13 mouse cellular contexts compared by ENCODE assay signal in genomic region chr9:40671323-40671930, GRCm38 (mm10). TPM values are rescaled to one million over a fixed set of nuclear protein-coding genes. Genes with fewer than 3 reads are reported as not detected.
DNase-seq lines count a peak whose midpoint lies in the region; ATAC-seq and TF ChIP-seq lines count a peak whose summit lies in the region.
"Had no signal": no experiment of that assay in that cellular context is flagged by ENCODE, and none has a peak within 500 bp of the region (broad histone marks: within the 10 kb centered on the region; RNA-seq: fewer than 3 reads in every experiment).

No protein-coding gene starts in this region.

- H3K4me2 ChIP-seq in forebrain, postnatal 0 days (ENCODE audit: low read depth): no peak overlapping the region
- no peak overlapping the region for H3K4me2 ChIP-seq in midbrain, embryonic 13.5 days (replicated peaks)

- no peaks in the 10 kb centered on the region for H3K9me3 ChIP-seq in forebrain, postnatal 0 days (ENCODE audit: low read length)
- H3K9me3 ChIP-seq in midbrain, embryonic 13.5 days: no peaks in the 10 kb centered on the region

- H3K9ac ChIP-seq in forebrain, postnatal 0 days: no peak overlapping the region
- no peak overlapping the region for H3K9ac ChIP-seq in midbrain, embryonic 13.5 days (replicated peaks)

- ATAC-seq in forebrain, postnatal 0 days: peak; percentile 75
- ATAC-seq in midbrain, embryonic 13.5 days: peak; percentile 87
- no peak for ATAC-seq in granulocyte monocyte progenitor cell, adult 5-6 weeks (replicated peaks; ENCODE audit: poor library complexity, severe bottlenecking)
- ATAC-seq: Patski had no signal

- no peak for TF ChIP-seq POLR2A in brain, embryonic 14.5 days (IDR thresholded peaks at IDR 0.05; ENCODE audit: borderline replicate concordance, extremely low read depth, insufficient read depth, insufficient read length, poor library complexity, severe bottlenecking)

- H3K36me3 ChIP-seq in forebrain, postnatal 0 days (ENCODE audit: insufficient read depth): no peaks in the 10 kb centered on the region
- H3K36me3 ChIP-seq in midbrain, embryonic 13.5 days: no peaks in the 10 kb centered on the region

- H3K4me1 ChIP-seq in forebrain, postnatal 0 days (ENCODE audit: insufficient read depth): no peaks in the 10 kb centered on the region
- peaks cover 13% of the 10 kb centered on the region for H3K4me1 ChIP-seq in midbrain, embryonic 13.5 days (replicated peaks)

- no peaks in the 10 kb centered on the region for H3K27me3 ChIP-seq in forebrain, postnatal 0 days (ENCODE audit: insufficient read depth, low read length)
- no peaks in the 10 kb centered on the region for H3K27me3 ChIP-seq in midbrain, embryonic 13.5 days

- peak; percentile 24 for DNase-seq in adrenal gland, adult 2 months
- no peak for DNase-seq in adrenal gland, postnatal 10 days
- peak; percentile 73 for DNase-seq in brain, embryonic 14.5 days (ENCODE audit: low read depth)
- DNase-seq in forebrain, postnatal 0 days: no peak
- DNase-seq in kidney, postnatal 25 days: no peak
- no peak for DNase-seq in kidney, postnatal 10 days
- DNase-seq: cerebellum, postnatal 36 days; heart, postnatal 36 days; kidney, postnatal 14 days had no signal

- no peak overlapping the region for H3K27ac ChIP-seq in forebrain, postnatal 0 days (ENCODE audit: low read depth, low read length)
- peak overlapping the region; percentile 48 for H3K27ac ChIP-seq in midbrain, embryonic 13.5 days

- no peak overlapping the region for H3K4me3 ChIP-seq in forebrain, postnatal 0 days (ENCODE audit: low read depth, low read length)
- no peak overlapping the region for H3K4me3 ChIP-seq in midbrain, embryonic 13.5 days (replicated peaks)

- WGBS in forebrain, postnatal 0 days: 33% methylated on average over 4 of the region's 4 CpGs
- WGBS in midbrain, embryonic 13.5 days: 17% methylated on average over 4 of the region's 4 CpGs

- TF ChIP-seq CTCF in brain, embryonic 14.5 days (IDR thresholded peaks at IDR 0.05; ENCODE audit: borderline replicate concordance, extremely low read depth, insufficient read depth, insufficient read length): no peak
- TF ChIP-seq CTCF in forebrain, postnatal 0 days (IDR thresholded peaks at IDR 0.05; ENCODE audit: low read depth): no peak

RNA-seq across cellular contexts. Expression of gene Gm21915, which starts 1.0 kb away (rescaled TPM):
- not detected for total RNA-seq in adrenal gland, adult 2 months (2021)
- polyA plus RNA-seq in adrenal gland, adult 2 months (2012; rRNA removed): not detected in 2 replicates
- not detected for total RNA-seq in adrenal gland, postnatal 10 days (2021)
- not detected in 2 replicates for polyA plus RNA-seq in brain, embryonic 14.5 days (2012; rRNA removed)
- not detected in 2 replicates for total RNA-seq in forebrain, postnatal 0 days (2014; rRNA removed)
- polyA plus RNA-seq in forebrain, postnatal 0 days (2015; fragmentation: Nextera tagmentation; extraction: Ambion mirVana): not detected in 2 replicates
- polyA plus RNA-seq in midbrain, embryonic 13.5 days (2015; fragmentation: Nextera tagmentation; extraction: Ambion mirVana): not detected in 2 replicates
- total RNA-seq in granulocyte monocyte progenitor cell, adult 5-6 weeks (2014; fragmentation: Nextera tagmentation): not detected in 2 replicates
- total RNA-seq in granulocyte monocyte progenitor cell, adult 5-6 weeks (2017): not detected in 2 replicates
- total RNA-seq: heart, postnatal 36 days had no signal
- polyA plus RNA-seq: limb, embryonic 11.5 days; Patski had no signal

RNA-seq across cellular contexts. Expression of gene Clmp, which starts 14.3 kb away (rescaled TPM):
- 1 to 10 TPM; 6.3 TPM for total RNA-seq in adrenal gland, adult 2 months (2021)
- polyA plus RNA-seq in adrenal gland, adult 2 months (2012; rRNA removed): 25.4 and 29.5 TPM in 2 replicates
- 1 to 10 TPM; 8.5 to 9.0 TPM for total RNA-seq in adrenal gland, postnatal 10 days (2021)
- polyA plus RNA-seq in brain, embryonic 14.5 days (2012; rRNA removed): 31.6 and 48.4 TPM in 2 replicates
- total RNA-seq in forebrain, postnatal 0 days (2014; rRNA removed): 68.5 and 75.4 TPM in 2 replicates
- polyA plus RNA-seq in forebrain, postnatal 0 days (2015; fragmentation: Nextera tagmentation; extraction: Ambion mirVana): 49.4 and 53.5 TPM in 2 replicates
- polyA plus RNA-seq in midbrain, embryonic 13.5 days (2015; fragmentation: Nextera tagmentation; extraction: Ambion mirVana): 43.6 and 45.8 TPM in 2 replicates
- total RNA-seq in granulocyte monocyte progenitor cell, adult 5-6 weeks (2014; fragmentation: Nextera tagmentation): not detected in 2 replicates
- 0.13 and 0.52 TPM in 2 replicates for total RNA-seq in granulocyte monocyte progenitor cell, adult 5-6 weeks (2017)

Comparison
In these comparisons a context has a peak if more than half of its experiments do, and no peak if none do; other contexts are left out.
1. DNase-seq: peak in adrenal gland, adult 2 months (single experiment) and brain, embryonic 14.5 days (single experiment); none in adrenal gland, postnatal 10 days (single experiment), forebrain, postnatal 0 days (single experiment), kidney, postnatal 25 days (0 of 2) and kidney, postnatal 10 days (single experiment).
2. RNA of gene Clmp, which starts 14.3 kb away (total RNA-seq): 68.5 to 75.4 TPM in forebrain, postnatal 0 days, 8.5 to 9.0 TPM in adrenal gland, postnatal 10 days and 6.3 TPM in adrenal gland, adult 2 months; 0.13 to 0.52 TPM in granulocyte monocyte progenitor cell, adult 5-6 weeks; every median in the first group is over 4 times any median in the second.